Mouse (Mus musculus) heart, embryonic 11.5 days (tissue): ENCODE data around the gene Prdm1. TPM values are rescaled to one million over a fixed set of nuclear protein-coding genes. Genes with fewer than 3 reads are reported as not detected.

ENCODE experiments used
- ATAC-seq: fragments of 200-750 bp; cut with Nextera tagmentation; replicated peaks from 2 replicates; pipeline ENCODE4 v1.8.0; 2017; ENCODE audit warnings: moderate library complexity; ENCODE audit not compliant: insufficient number of reproducible peaks, low FRiP score, low TSS enrichment
- H3K27ac ChIP-seq: fragments of 300-500 bp; sonication (generic); 2 replicates; pipeline ENCODE4 v1.5.1; 2014; ENCODE audit warnings: mild to moderate bottlenecking, low read depth, low read length
- H3K27me3 ChIP-seq: fragments of 300-500 bp; sonication (generic); 2 replicates; pipeline ENCODE4 v1.6.1; 2014; ENCODE audit warnings: mild to moderate bottlenecking, low read length, mixed read lengths; ENCODE audit not compliant: control insufficient read depth, insufficient read depth
- H3K36me3 ChIP-seq: fragments of 300-500 bp; sonication (generic); 2 replicates; pipeline ENCODE4 v1.6.1; 2014; ENCODE audit warnings: mild to moderate bottlenecking, low read length, moderate library complexity, mixed read lengths; ENCODE audit not compliant: control insufficient read depth, insufficient read depth
- H3K4me1 ChIP-seq: fragments of 300-500 bp; sonication (generic); 2 replicates; pipeline ENCODE4 v1.6.1; 2014; ENCODE audit warnings: low read length; ENCODE audit not compliant: control insufficient read depth, insufficient read depth
- H3K4me2 ChIP-seq: fragments of 300-500 bp; sonication (generic); 2 replicates; pipeline ENCODE4 v1.6.1; 2014; ENCODE audit warnings: mild to moderate bottlenecking, moderate library complexity
- H3K4me3 ChIP-seq: fragments of 300-500 bp; sonication (generic); 2 replicates; pipeline ENCODE4 v1.5.1; 2014; ENCODE audit warnings: low read depth, low read length
- H3K9ac ChIP-seq: fragments of 300-500 bp; sonication (generic); 2 replicates; pipeline ENCODE4 v1.6.1; 2014; ENCODE audit warnings: mild to moderate bottlenecking, low read depth, low read length, moderate library complexity
- H3K9me3 ChIP-seq: fragments of 300-500 bp; sonication (generic); replicated peaks from 2 replicates; pipeline ENCODE4 v1.6.1; 2016; ENCODE audit warnings: low read length; ENCODE audit not compliant: control insufficient read depth
- WGBS: fragments of 180-500 bp; shearing (Covaris S2); extraction: QIAGEN DNeasy Blood & Tissue Kit; methylation state at CpG from one replicate; pipeline ENCODE4 v1.1.7; 2014; ENCODE audit not compliant: insufficient replicate concordance; 5-methylcytosine and 5-hydroxymethylcytosine counted together
- polyA plus RNA-seq: library from polyadenylated mRNA; unstranded; fragments of >200 nt; fragmentation: Nextera tagmentation; extraction: Ambion mirVana; gene quantifications from 2 replicates; pipeline ENCODE4 v1.2.1, GENCODE M21; 2014

The Prdm1 gene
- polyA plus RNA-seq, 1 experiment from 2014 or later, result 0.36 TPM

GRCm38 (mm10) chr10:44530067-44530360 lies 1.7 kb upstream of the Prdm1 start:
- Histone ChIP-seq H3K36me3 (no peaks in the 10 kb centered on the region), H3K9me3 (no peaks in the 10 kb centered on the region), H3K4me1 (0 out of 2 replicates have a peak, but pooled peaks cover 6% of the 10 kb centered on the region), H3K27ac (no peak overlapping the region), H3K4me3 (peak overlapping the region; percentile 63), H3K27me3 (peaks cover 37% of the 10 kb centered on the region), H3K9ac (peak overlapping the region; percentile 70; the same call in 1 of the 2 replicates), H3K4me2 (peak overlapping the region; percentile 82)
- no peak for ATAC-seq
- WGBS, result 4% methylated on average over 5 of the region's 5 CpGs

- H3K27ac ChIP-seq, result no peak overlapping the region
- under 1% methylated on average over 42 of the region's 42 CpGs for WGBS
- no peaks in the 10 kb centered on the region for H3K9me3 ChIP-seq
- peaks cover 41% of the 10 kb centered on the region for H3K27me3 ChIP-seq
- H3K4me2 ChIP-seq, result peak overlapping the region; percentile 82
- H3K4me3 ChIP-seq, result peak overlapping the region; percentile 63
- peak; percentile 99 for ATAC-seq
- H3K36me3 ChIP-seq, result no peaks in the 10 kb centered on the region
- H3K9ac ChIP-seq, result peak overlapping the region; percentile 70
- 0 out of 2 replicates have a peak, but pooled peaks cover 6% of the 10 kb centered on the region for H3K4me1 ChIP-seq
Measured at GRCm38 (mm10) chr10:44529218-44530066, 1.1 kb upstream of the Prdm1 start.

GRCm38 (mm10) chr10:44527651-44528050 lies 650 bp downstream of the Prdm1 start:
- no peaks in the 10 kb centered on the region for H3K36me3 ChIP-seq
- H3K9ac ChIP-seq, result no peak overlapping the region
- H3K4me1 ChIP-seq, result 0 out of 2 replicates have a peak, but pooled peaks cover 6% of the 10 kb centered on the region
- peak overlapping the region; percentile 37 for H3K4me3 ChIP-seq
- peaks cover 38% of the 10 kb centered on the region for H3K27me3 ChIP-seq
- no peaks in the 10 kb centered on the region for H3K9me3 ChIP-seq
- ATAC-seq, result no peak
- H3K27ac ChIP-seq, result no peak overlapping the region
- WGBS, result 1% methylated on average over 16 of the region's 16 CpGs
- peak overlapping the region; percentile 64 for H3K4me2 ChIP-seq

- peaks cover 41% of the 10 kb centered on the region for H3K27me3 ChIP-seq
Measured at GRCm38 (mm10) chr10:44526751-44527591, 1.3 kb downstream of the Prdm1 start.

GRCm38 (mm10) chr10:44520189-44520588 lies 8.1 kb downstream of the Prdm1 start:
- Histone ChIP-seq H3K36me3 (no peaks in the 10 kb centered on the region), H3K4me2 (no peak overlapping the region), H3K27me3 (peaks cover 9% of the 10 kb centered on the region), H3K4me1 (no peaks in the 10 kb centered on the region), H3K9me3 (no peaks in the 10 kb centered on the region), H3K27ac (no peak overlapping the region), H3K4me3 (no peak overlapping the region), H3K9ac (no peak overlapping the region)
- no peak for ATAC-seq
- WGBS, result 35% methylated on average over 6 of the region's 6 CpGs

More at GRCm38 (mm10) chr10:44526751-44527591, 1.3 kb downstream of the Prdm1 start:
- WGBS, result 2% methylated on average over 31 of the region's 31 CpGs
- no peak overlapping the region for H3K9ac ChIP-seq
- 0 out of 2 replicates have a peak, but pooled peaks cover 6% of the 10 kb centered on the region for H3K4me1 ChIP-seq
- no peak for ATAC-seq
- peak overlapping the region; percentile 37 for H3K4me3 ChIP-seq
- H3K27ac ChIP-seq, result no peak overlapping the region
- no peaks in the 10 kb centered on the region for H3K36me3 ChIP-seq
- H3K4me2 ChIP-seq, result peak overlapping the region; percentile 64
- H3K9me3 ChIP-seq, result no peaks in the 10 kb centered on the region

GRCm38 (mm10) chr10:44518631-44519030 lies 9.7 kb downstream of the Prdm1 start:
- peaks cover 3% of the 10 kb centered on the region; the same call in 1 of the 2 replicates for H3K27me3 ChIP-seq

GRCm38 (mm10) chr10:44513108-44513507 lies 15.2 kb downstream of the Prdm1 start:
- H3K4me3 ChIP-seq, result no peak overlapping the region
- 74% methylated on average over 5 of the region's 5 CpGs for WGBS
- H3K27me3 ChIP-seq, result no peaks in the 10 kb centered on the region
- H3K9ac ChIP-seq, result no peak overlapping the region
- no peak overlapping the region for H3K4me2 ChIP-seq
- no peaks in the 10 kb centered on the region for H3K4me1 ChIP-seq
- no peaks in the 10 kb centered on the region for H3K36me3 ChIP-seq
- H3K9me3 ChIP-seq, result no peaks in the 10 kb centered on the region
- no peak overlapping the region for H3K27ac ChIP-seq
- no peak for ATAC-seq

More at GRCm38 (mm10) chr10:44518631-44519030, 9.7 kb downstream of the Prdm1 start:
- no peak overlapping the region for H3K4me3 ChIP-seq
- no peak overlapping the region for H3K9ac ChIP-seq
- H3K36me3 ChIP-seq, result no peaks in the 10 kb centered on the region
- H3K4me2 ChIP-seq, result no peak overlapping the region
- 64% methylated on average over 7 of the region's 7 CpGs for WGBS
- H3K4me1 ChIP-seq, result no peaks in the 10 kb centered on the region
- ATAC-seq, result no peak
- H3K27ac ChIP-seq, result no peak overlapping the region
- H3K9me3 ChIP-seq, result no peaks in the 10 kb centered on the region

GRCm38 (mm10) chr10:44511029-44511428 lies 17.3 kb downstream of the Prdm1 start:
- 69% methylated on average over 3 of the region's 3 CpGs for WGBS
- Histone ChIP-seq H3K36me3 (no peaks in the 10 kb centered on the region), H3K27me3 (no peaks in the 10 kb centered on the region; the same call in 1 of the 2 replicates), H3K4me2 (no peak overlapping the region), H3K9me3 (no peaks in the 10 kb centered on the region), H3K4me3 (no peak overlapping the region), H3K4me1 (no peaks in the 10 kb centered on the region), H3K9ac (no peak overlapping the region), H3K27ac (no peak overlapping the region)
- no peak for ATAC-seq
